Mouse (Mus musculus) hindbrain, embryonic 11.5 days (tissue): ENCODE measurements around the gene Fam187a. TPM values are rescaled to one million over a fixed set of nuclear protein-coding genes. Genes with fewer than 3 reads are reported as not detected.

Source experiments
- ATAC-seq: fragments of 200-750 bp; cut with Nextera tagmentation; 2 replicates; pipeline ENCODE4 v1.8.0; 2017; ENCODE audit warnings: mild to moderate bottlenecking, moderate TSS enrichment, moderate library complexity; ENCODE audit not compliant: low FRiP score
- DNase-seq: peaks from one replicate; pipeline ENCODE4 v3.0.0-alpha.2; 2015; ENCODE audit warnings: low spot score
- H3K27ac ChIP-seq: fragments of 300-500 bp; sonication (generic); 2 replicates; pipeline ENCODE4 v1.5.1; 2014; ENCODE audit warnings: mild to moderate bottlenecking, low read depth, low read length
- H3K27me3 ChIP-seq: fragments of 300-500 bp; sonication (generic); 2 replicates; pipeline ENCODE4 v1.6.1; 2014; ENCODE audit warnings: mild to moderate bottlenecking, low read length, moderate library complexity, mixed read lengths; ENCODE audit not compliant: control insufficient read depth, insufficient read depth
- H3K36me3 ChIP-seq: fragments of 300-500 bp; sonication (generic); 2 replicates; pipeline ENCODE4 v1.6.1; 2014; ENCODE audit warnings: mild to moderate bottlenecking, low read length, moderate library complexity, mixed read lengths; ENCODE audit not compliant: control insufficient read depth, insufficient read depth
- H3K4me1 ChIP-seq: fragments of 300-500 bp; sonication (generic); replicated peaks from 2 replicates; pipeline ENCODE4 v1.6.1; 2014; ENCODE audit warnings: low read length, mixed read lengths; ENCODE audit not compliant: control insufficient read depth, insufficient read depth
- H3K4me2 ChIP-seq: fragments of 300-500 bp; sonication (generic); replicated peaks from 2 replicates; pipeline ENCODE4 v1.6.1; 2014; ENCODE audit warnings: mild to moderate bottlenecking, low read depth, low read length
- H3K4me3 ChIP-seq: fragments of 300-500 bp; sonication (generic); 2 replicates; pipeline ENCODE4 v1.5.1; 2014; ENCODE audit warnings: low read depth, low read length
- H3K9ac ChIP-seq: fragments of 300-500 bp; sonication (generic); 2 replicates; pipeline ENCODE4 v1.6.1; 2014; ENCODE audit warnings: low read depth, low read length
- H3K9me3 ChIP-seq: fragments of 300-500 bp; sonication (generic); 2 replicates; pipeline ENCODE4 v1.6.1; 2016; ENCODE audit warnings: low read length; ENCODE audit not compliant: control insufficient read depth
- WGBS: fragments of 180-500 bp; shearing (Covaris S2); extraction: QIAGEN DNeasy Blood & Tissue Kit; methylation state at CpG from one replicate; pipeline ENCODE4 v1.1.7; 2014; 5-methylcytosine and 5-hydroxymethylcytosine counted together
- polyA plus RNA-seq: library from polyadenylated mRNA; unstranded; fragments of >200 nt; fragmentation: Nextera tagmentation; extraction: Ambion mirVana; gene quantifications from 2 replicates; pipeline ENCODE4 v1.2.1, GENCODE M21; 2014

Gene Fam187a
- polyA plus RNA-seq, 1 experiment from 2014 or later = not detected

GRCm38 (mm10) chr11:102930672-102931071 is 45.7 kb downstream of the Fam187a start:
- WGBS = 93% methylated on average over 10 of the region's 10 CpGs
- no peak overlapping the region for H3K4me3 ChIP-seq
- H3K9ac ChIP-seq = no peak overlapping the region
- no peak overlapping the region for H3K27ac ChIP-seq
- no peaks in the 10 kb centered on the region for H3K9me3 ChIP-seq
- no peak overlapping the region for H3K4me2 ChIP-seq
- ATAC-seq (no peak), DNase-seq (no peak)
- no peaks in the 10 kb centered on the region for H3K4me1 ChIP-seq
- H3K36me3 ChIP-seq = no peaks in the 10 kb centered on the region
- no peaks in the 10 kb centered on the region for H3K27me3 ChIP-seq

- Histone ChIP-seq H3K27me3 (peaks cover 4% of the 10 kb centered on the region), H3K4me1 (peaks cover 10% of the 10 kb centered on the region), H3K9me3 (no peaks in the 10 kb centered on the region), H3K4me2 (no peak overlapping the region), H3K9ac (no peak overlapping the region), H3K27ac (no peak overlapping the region), H3K36me3 (no peaks in the 10 kb centered on the region), H3K4me3 (no peak overlapping the region)
- no peak for ATAC-seq
- no peak for DNase-seq
- WGBS = 32% methylated on average over 4 of the region's 4 CpGs
Measured at GRCm38 (mm10) chr11:102936272-102936671, 51.3 kb downstream of the Fam187a start.

Other genes with a start within 250 kb of the Fam187a start
- 0.88 and 0.91 TPM in 2 replicates for gene Meioc, start 221.5 kb upstream of the Fam187a start, polyA plus RNA-seq
- 51.3 and 53.0 TPM in 2 replicates for gene Ccdc43, start 187.4 kb upstream of the Fam187a start, polyA plus RNA-seq
- gene Adam11, start 123.7 kb upstream of the Fam187a start, polyA plus RNA-seq = 16.6 and 19.2 TPM in 2 replicates
- gene Gjc1, start 65.5 kb upstream of the Fam187a start, polyA plus RNA-seq = 78.5 and 82.8 TPM in 2 replicates
- gene Higd1b, start 49.3 kb upstream of the Fam187a start, polyA plus RNA-seq = not detected in 2 replicates
- 205 and 222 TPM in 2 replicates for gene Eftud2, start 4.2 kb upstream of the Fam187a start, polyA plus RNA-seq
- gene Ccdc103, start 4.0 kb upstream of the Fam187a start, polyA plus RNA-seq = 1.2 and 2.0 TPM in 2 replicates
- 0.12 and 0.20 TPM in 2 replicates for gene Gfap, start 15.7 kb downstream of the Fam187a start, polyA plus RNA-seq
- 7.3 and 8.5 TPM in 2 replicates for gene Kif18b, start 40.0 kb downstream of the Fam187a start, polyA plus RNA-seq
- gene C1ql1, start 61.5 kb downstream of the Fam187a start, polyA plus RNA-seq = 10.5 and 11.0 TPM in 2 replicates
- gene Nmt1, start 143.0 kb downstream of the Fam187a start, polyA plus RNA-seq = 41.0 and 51.1 TPM in 2 replicates
- gene Dcakd, start 143.2 kb downstream of the Fam187a start, polyA plus RNA-seq = 228 and 229 TPM in 2 replicates
- 1.0 and 1.7 TPM in 2 replicates for gene Plcd3, start 216.5 kb downstream of the Fam187a start, polyA plus RNA-seq
- gene Acbd4, start 216.5 kb downstream of the Fam187a start, polyA plus RNA-seq = 4.9 and 6.2 TPM in 2 replicates
- 4.1 and 5.4 TPM in 2 replicates for gene Hexim1, start 231.1 kb downstream of the Fam187a start, polyA plus RNA-seq
- gene Hexim2, start 247.3 kb downstream of the Fam187a start, polyA plus RNA-seq = 5.2 and 7.3 TPM in 2 replicates